Mouse (Mus musculus) Muller cell, postnatal 12 days (primary cell): ENCODE measurements at regions not wholly inside any gene's neighbourhood (a gene's known extent, or its start where the extent isn't known, plus 50 kb on each side); places are given as distances from the start of the nearest gene placed in this dataset.
A peak's percentile ranks its signal among the peaks of the same experiment; 100 is the strongest.

Source experiments
- DNase-seq: peaks from one replicate; pipeline ENCODE4 v3.0.0-alpha.2; 2015; ENCODE audit errors: inconsistent ontology term

DNA sequence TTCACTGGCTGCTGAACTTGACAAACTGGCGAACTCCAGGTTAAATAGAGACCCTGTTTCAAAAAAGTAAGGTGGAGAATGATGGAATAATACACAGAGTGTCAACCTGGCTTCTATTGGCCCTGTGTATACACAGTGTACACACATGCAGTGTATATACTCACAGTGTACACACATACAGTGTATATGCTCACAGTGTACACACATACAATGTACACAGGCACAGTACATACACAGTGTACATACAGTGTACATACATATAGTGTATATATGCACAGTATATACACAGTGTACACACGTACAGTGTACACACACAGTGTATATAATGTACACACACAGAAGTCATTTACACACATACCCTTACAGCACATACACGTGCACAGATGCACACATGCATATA, 52.4 kb upstream of the Aldh1b1 start:
- no peak for DNase-seq

DNA sequence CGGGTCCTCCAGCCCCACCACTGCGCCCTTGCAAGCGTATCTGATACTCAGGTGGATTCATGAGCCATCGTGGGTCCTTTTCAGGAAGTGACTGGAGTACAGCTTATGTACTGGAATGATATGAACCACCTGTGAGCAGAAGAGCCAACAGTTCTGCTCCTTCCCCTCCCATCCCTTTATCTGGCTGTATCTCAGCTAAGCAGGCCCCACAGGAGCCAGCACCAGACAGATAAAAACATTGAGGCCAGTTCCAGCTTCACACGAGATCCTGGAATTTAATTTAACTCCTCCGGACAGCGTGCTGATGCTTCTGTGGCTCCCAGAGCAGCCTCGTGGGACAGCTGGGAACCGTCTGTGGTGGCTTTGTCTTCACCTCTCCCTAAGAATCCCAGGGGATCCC, 53.1 kb upstream of the Aldh1b1 start:
- no peak for DNase-seq

DNA sequence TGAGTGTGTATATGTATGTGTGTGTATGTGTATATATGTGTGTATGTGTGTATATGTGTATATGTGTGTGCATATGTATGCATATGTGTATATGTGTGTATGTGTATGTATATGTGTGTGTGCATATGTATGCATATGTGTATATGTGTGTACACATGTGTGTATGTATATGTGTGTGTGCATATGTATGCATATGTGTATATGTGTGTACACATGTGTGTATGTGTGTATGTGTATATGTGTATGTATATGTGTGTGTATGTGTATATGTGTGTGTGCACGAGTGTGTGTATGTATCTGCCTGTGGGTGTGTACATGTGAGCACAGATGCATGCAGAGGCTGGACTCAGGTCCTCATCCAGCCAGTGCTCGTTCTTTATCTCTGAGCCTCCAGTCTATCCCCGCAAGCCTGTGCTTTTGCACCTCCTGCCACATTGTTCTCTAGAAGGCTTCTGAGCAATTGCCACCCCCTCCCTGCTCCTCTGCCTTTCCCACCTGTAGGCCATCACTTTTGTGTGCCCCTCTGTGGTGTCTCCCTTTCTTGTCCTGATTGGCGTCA, 53.9 kb upstream of the Aldh1b1 start:
- no peak for DNase-seq

DNA sequence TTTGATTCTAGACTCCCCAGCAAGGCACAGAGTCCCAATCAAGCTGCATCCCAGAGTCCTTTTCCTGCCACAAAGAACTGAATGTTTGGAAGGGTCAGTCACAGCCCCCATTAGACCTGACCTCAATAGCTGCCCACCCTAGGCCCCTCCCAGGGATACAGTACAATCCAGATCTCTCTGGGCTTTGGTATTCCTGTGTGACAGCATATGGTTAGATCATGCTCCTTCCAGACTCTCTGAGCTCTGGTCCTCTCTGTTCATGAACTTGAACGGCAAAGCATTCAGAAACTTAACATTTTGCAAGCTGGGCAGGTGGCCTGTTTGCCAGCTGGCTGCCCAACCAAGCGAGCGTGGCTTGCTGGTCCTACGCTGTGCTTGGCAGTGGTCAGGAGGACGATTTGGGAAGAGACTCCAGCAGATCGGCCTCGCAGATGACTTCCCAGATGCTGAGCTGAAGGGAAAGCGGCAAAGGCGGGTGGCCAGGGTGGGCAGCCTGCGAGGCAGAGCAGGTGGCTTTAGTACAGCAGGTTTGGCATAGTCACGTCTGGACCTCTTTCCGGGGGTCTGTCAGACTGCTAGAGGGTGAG, 58.0 kb upstream of the Aldh1b1 start:
- no peak for DNase-seq

DNA sequence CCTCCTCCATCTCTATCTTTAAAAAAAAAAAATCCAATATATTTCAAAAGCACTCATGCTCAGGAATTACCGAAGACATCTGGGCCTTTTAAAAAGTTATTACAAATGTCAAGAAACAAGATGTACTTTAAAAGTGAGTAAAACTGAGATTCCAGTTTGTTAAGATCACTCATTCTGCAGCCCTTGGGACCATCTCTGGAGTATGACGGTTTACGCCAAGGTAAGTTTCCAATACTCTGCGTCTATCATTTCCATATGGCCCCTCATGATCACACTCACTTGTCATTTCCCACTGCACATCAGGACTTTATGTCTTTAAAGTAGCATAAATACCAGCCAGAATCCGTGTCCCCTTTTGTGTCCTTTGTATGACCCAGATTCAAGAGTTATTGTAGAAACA, 58.5 kb upstream of the Aldh1b1 start:
- no peak for DNase-seq

DNA sequence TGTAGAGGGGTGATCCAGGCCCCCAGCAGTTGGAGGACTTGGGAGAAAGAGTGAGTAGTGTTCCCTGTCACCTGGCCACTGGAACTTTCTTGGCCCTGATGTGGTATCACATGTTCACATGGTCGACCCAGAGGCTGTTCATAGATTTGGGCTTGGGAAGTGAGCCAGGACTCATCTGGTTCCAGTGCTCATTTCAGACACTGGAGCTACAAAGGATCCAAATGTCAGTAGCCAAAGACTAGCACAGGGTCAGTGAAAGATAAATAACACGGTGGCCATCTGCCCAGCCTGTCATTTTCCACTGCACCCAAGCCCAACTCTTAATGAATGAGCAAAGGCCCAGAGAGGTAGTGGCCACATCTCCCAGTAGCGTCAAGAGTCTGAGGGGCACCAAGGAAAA, 59.1 kb upstream of the Aldh1b1 start:
- DNase-seq: no peak

DNA sequence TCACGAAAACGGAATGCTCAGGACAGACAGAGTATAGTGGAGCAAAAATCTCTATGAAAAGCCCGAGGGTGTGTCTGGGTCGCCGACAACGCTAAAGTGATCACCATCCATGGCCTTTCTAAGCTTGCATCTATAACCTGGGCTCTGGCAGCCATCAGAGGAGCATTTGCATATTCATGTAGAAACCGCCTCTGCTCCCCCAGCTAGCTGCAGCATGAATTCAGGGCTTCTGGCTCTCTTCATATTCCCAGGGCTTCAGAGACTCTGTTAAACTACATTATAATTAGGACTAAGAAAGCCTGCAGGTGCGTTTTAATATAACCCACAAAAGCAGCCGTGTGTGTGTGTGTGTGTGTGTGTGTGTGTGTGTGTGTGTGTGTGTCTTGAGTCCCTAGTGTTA, 59.7 kb upstream of the Aldh1b1 start:
- no peak for DNase-seq

DNA sequence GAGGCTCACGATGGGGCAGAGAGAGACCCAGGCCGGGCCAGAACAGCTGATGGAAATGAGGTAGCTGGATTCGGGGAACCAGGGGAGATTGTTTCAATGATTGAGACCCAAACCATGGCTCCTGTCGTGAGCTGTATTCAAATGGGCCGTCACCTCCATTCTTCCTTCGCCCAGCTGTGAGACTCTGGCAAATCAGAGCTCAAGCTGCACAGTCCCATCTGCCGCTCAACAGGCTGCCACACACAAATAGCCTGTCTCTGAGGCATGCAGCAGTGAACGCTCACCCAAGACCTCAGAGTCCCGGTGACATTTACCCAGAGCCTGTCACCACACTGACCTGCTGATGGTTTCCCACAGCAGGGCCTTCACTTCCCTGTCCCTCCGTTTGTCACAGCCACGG, 60.1 kb upstream of the Aldh1b1 start:
- no peak for DNase-seq

DNA sequence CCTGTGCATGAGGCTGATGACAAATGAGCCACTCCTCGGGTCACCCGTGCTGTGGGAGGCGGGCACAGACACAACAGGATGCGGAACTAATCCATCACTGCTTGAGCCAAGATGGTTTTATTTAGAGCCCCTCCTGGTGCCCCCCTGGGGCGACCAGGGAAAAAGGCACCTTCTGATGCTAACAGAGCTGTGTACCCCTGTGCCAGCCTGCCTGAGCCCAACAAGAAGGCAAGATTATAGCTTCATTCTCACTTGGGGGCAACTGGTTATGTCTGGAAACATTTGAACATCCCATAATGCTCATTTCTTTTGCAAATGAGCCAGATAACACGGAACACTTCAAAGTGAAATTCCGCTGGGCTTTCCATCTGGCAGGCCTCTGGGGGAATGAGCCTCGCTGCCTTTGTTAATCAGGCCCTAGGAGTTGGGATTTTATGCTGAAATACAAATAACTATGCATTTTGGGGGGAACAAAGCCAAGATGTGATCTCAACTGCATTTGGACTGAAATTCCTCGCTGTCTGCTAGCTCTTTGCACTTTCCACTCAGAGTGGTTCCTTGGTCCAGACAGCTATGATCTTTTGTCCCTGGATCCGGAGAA, 62.5 kb upstream of the Aldh1b1 start:
- no peak for DNase-seq

DNA sequence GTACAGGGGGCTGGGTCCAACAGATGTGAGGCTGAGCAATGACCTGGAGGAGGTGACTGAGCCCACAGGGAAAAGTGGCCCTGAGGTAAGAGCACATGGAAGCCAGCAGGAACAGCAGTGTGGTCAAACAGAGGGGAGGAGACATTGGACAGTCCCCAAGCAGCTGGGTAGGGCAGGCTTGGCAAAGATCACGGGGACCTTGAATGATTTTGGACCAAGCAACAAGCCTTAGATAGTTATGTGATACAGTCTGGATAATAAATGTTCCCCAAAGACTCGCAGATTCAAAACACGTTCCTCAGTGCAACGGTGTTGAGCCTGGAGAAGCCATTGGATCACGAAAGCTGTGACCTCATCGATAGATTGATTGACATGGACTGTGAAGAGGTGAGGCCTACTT, 64.8 kb upstream of the Aldh1b1 start:
- no peak for DNase-seq

DNA sequence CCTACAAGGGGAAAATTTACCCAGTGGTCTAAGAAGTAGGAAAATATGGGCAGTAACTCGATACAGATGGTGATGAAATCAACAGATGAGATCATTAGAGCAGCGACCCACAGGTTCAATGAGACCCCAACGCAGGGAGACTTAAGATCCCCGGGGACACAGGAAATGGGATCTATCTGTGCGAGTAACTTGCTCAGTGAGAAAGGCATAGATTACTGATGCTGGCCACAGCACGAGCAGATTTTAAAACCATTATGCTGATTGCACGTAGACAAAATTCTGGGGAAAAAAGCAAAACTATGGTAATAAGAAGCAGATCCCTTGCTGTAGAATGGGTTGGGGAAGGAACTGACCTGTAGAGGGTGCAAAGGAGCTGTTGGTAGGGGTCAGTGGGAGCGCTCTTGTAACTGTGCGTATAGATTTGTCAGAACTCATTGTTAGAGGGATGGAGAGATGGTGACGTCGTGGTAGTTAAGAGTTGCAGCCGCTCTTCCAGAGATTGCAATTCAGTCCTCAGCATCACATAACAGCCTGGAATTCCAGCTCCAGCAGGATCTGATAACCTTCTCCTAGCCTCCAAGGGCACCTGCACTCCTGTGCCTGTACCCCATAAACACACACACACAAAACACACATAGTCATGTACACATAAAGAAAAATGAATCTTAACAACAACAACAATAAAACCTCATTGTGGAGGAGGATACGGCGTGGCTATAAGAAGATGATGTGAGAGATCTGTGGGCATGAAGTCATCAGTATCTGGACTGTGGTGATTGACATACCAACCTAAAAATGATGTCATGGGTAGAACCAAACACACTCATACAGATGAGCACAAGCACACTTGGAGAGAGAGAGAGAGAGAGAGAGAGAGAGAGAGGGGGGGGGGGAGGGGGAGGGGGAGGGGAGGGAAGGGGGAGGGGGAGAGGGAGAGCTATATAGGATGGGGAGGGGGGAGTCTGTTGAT, 67.7 kb upstream of the Aldh1b1 start:
- peak; percentile 26 for DNase-seq

DNA sequence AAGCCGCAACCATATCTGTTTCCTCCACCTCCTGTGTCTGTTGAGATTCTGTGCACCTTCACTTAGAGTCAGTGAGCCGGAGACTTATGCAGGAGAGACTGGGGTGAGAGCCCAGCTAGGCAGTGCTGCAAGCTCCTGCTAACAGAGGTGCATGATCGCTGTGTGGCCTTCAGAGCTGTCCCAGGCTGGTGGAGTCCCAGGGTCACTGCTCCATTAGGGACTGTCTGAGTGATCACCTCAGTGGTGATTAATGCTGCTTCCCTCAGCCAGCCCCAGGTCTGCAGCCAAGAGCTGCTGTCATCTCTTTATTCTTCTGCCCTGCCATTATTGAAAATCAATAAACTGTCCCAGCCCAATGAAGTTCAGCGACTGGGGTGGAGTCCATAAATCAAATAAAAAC, 69.0 kb upstream of the Aldh1b1 start:
- no peak for DNase-seq

DNA sequence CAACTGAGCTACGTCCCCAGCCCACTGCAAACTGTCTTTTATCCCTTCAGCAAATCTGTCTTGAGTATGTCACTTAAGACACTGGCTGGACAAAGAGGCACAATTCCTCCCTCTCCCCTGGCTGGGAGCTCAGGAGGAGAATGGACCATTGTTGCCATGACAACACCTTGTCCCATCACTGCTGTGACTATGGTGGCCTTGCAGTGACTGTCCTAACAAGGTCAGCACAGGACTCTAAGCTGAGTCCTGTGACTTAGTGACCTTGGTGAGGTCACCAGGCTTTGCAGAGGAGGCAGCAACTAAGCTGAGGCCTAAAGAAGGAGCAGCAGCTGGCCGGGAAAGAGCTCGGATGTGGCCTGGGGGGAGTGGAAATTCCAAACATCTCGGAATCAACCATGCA, 70.0 kb upstream of the Aldh1b1 start:
- DNase-seq: no peak

DNA sequence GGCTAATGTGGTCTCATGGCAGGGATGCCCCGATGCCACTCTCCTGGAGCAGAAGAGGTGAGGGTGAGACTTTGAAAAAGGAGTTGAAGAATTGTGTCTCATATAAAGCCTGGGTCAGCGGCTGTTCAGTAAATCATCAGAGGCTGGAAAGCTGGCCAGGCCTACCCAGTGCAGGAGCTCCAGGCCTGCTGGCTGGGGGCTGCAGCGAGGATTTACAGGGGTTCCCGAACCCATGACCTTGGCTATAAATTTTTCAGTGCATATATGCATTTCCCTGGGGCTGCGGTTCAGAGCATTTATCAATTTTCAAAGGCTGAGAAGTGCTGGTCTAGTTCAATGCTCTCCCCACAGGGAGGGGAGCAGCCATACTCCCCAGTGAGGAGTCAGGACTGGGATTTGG, 70.9 kb upstream of the Aldh1b1 start:
- no peak for DNase-seq

DNA sequence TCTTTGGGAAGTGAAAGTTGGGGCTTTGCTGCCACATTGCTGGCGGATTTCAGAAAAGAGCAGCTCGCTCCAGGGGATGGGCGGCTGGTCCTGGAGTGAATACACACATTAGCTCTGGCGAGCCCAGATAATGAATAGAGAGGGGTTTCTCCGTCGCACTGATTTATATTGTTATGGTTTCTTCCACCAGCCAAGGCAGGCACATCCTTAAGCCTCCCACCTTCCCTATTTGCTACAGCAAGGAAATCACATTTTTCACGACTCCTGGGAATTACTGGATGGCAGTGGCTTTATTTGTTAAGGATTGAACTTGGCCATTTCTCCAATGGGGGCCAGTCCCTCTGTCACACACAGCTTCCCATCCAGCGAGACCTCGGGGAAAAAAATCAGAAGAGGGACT, 71.3 kb upstream of the Aldh1b1 start:
- no peak for DNase-seq

DNA sequence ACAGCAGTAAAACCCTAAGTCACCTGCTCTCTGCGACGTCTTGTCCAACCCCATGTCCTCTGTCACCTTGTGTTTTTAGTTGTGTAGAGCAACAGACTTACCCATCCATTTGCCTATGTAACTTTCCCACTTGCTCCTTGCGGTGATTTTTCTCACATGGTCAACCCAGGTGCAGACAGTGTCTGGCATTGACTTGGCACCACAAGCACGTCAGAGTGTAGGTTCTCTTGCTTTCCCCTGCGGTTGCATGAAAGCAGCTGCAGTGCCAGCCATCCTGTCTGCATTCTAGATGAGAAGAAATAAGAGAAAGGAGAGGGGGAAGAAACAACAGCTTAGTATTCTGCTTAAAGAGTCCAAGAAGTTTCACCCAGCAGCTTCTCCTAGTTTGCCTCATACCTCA, 72.0 kb upstream of the Aldh1b1 start:
- no peak for DNase-seq

DNA sequence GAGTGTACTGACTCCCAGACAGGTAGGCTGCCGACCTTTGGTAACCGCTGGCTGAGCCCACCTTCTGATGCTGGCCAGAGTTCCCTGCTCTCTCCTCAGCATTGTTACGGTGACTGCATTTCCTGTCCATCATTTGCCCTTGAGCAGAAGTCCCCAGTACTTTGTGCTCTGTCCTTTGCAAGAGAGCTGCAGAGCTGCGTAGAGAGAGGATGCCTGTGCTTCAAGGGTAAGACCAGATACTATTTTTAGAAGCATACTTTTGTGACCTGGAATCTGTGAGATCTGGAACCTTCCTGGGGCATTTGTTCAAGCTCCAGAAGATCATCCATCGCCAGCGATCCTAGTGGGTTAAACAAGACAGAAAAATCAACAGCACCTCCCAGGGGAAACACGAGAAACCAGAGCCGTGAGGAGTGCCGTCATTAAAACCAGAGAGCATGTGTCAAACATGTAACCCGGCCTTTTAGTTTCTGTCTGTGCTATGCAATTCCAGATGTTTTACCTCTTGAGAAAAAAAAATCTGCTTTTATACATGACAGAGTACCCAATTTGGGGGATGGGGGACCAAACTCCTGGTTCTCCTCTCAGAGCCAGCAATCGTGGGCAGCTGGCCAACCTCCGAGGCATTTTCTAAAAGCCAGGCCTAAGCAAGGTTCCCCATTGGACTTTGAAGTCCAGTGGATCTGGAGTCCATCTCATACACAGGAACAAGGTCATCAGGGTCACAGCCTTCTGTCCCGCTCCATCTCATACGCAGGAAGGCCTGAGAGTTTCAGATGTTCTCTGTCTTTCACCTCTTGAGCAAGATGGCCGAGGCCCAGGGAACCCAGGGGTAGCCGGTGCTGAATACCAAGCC, 73.5 kb upstream of the Aldh1b1 start:
- no peak for DNase-seq

DNA sequence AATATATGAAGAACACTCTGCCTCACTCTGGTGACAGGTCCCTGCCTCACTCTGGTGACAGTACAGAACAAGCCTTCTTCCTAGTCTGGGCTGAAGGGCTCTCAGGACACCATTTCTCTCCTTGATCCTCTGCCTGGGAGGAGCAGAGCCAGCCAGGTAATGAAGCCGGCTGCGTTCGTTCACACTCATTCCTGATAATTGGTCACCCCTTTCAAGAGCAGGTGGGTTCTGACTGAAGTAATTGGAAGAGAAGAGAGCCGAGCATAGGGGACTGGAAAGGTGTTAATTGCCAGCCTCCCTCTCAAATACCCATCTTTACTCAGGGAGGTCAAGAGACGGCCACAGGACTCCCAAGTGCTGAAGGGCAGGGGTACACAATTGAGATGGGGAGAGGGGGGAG, 78.5 kb upstream of the Aldh1b1 start:
- no peak for DNase-seq

DNA sequence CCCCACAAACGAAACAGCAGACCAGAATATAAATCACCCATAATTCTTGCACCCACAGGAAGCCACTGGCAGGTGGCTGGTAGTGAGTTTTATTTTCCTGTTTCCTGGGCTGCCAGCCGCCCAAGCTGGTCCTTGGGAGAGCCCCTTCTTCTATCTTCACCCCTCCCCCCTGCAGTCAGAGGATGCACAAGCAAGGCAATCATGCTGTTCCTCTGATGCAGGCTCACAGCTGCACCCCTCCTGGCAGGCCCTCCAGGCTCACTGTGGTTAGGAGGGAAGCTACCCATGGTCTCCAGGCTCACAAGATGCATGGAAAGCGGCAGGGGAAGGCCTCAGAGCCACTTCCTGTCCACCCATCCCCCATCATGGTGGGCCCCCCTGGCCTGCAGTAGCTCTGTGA, 79.3 kb upstream of the Aldh1b1 start:
- no peak for DNase-seq

DNA sequence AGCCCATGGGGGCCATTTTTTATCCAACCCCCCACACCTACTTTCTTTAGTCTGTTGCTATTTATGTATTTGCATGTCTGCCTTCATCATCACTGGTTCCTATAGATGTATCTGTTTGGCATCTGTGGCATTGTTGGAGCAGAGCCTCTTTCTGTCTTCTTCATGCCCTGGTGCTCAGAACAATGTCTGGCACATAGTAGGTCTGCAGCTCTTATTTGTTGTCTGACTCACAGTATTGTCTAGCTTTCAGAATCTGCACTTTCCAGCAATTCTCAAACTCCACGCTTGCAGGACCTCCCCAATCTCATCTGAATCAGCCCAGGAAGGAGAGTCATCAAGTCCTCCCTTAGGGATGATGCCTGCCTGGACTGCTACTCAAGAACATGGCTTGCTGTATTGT, 82.9 kb upstream of the Aldh1b1 start:
- no peak for DNase-seq

DNA sequence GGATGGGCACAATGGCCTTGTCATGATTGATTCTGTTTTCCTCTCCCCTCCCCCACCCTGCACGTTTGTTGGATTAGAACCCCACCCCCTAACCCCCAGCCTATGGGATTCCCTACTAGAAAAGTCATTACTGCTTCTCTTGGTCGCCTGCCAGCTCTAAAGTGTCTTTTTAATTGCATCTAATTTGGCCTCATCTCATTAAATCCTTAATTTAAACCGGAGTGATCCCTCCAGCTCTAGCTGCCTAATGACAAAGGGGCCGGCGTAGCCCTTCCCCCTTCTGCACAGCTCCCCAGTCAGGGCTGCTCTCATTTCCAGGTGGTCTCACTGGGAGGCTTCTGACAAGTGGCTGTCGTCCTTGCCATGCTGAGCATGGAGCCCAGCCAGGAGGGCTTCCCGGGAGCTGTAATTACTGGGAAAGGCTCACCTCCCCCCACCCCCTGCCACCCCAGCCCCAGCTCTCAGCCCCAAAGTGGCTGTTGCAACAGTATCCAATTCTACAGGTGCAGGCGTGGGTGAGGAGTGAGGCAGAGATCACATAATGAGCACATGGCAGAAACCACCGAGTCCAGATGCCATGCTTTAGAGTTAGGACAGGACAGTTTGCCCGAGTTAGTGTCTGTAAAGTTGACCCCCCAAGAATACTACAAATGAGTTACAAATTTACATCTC, 84.8 kb upstream of the Aldh1b1 start:
- peak; percentile 6 for DNase-seq
